Mouse (Mus musculus) left cerebral cortex, adult 8-10 months (tissue): ENCODE measurements at regions not wholly inside any gene's neighbourhood (a gene's known extent, or its start where the extent isn't known, plus 50 kb on each side); places are given as distances from the start of the nearest gene placed in this dataset.
"Not testable (repeated sequence)": the region's sequence is repeated elsewhere in the genome, so short reads cannot be mapped to it uniquely, and the experiment has no call there.

Experiments
- DNase-seq, 2 experiments: peaks; one replicate each; pipeline ENCODE4 v3.0.0; 2022; ENCODE audit warnings: low spot score in 2 of 2

DNA sequence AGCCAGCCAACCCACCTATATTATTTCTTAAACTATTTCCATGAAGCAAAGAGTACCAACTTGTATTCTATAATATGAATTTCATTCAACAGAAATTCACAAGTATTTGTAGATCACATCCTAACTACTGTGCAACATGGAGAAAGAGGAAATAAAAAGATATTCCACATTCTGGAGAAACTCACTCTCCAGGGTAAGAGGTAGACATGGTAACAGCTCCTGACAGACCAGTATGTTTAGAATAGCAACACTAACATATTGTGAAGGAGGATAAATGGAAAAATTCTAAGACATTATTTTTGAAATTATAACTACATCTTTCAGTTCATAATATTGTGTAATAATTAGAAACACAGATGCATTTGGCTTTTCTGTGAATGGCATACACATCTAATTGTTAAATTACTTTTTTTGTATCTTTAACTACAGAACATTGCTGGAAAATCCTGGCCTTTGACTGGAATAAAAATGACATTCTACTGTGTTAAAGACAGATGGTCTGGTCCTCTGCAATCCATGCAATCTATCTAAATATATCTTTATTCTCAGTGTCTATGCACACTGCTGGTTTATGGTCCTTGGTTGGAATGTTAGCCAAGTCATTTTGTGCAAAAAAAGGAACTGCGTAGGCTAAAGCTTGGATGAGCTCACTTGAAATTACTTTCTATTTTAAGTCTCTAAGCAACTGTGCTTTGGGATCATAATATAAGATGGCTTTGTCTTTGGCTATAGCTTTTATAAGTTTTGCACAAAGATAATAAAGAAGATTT is 106.6 kb upstream of the Ctag2 start:
- DNase-seq: peak in 1 of 2 experiments; percentile 28

DNA sequence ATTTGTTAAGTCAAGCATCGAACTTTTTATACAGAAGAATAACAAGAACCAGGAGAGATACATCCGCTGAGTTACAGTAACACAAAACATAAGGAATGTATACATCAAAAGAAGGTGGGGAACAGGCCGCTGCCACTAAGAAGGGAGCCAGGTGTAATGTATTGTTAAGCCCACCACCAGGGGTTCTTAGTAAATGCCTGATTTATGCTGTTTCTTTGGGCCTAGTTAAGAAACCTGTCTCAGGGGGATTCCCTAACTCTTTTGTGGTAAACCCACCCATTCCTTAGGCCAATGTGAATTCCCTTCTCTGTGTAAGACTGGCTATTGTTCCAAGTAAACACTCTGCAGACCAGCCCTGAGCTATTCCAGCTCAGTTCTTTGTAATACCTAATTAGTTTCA is 68.5 kb upstream of the Ctag2 start:
- not testable (repeated sequence) for DNase-seq
